Mouse (Mus musculus) ES-Bruce4 (cell line): ENCODE results near the gene Irs2. TPM values are rescaled to one million over a fixed set of nuclear protein-coding genes. Genes with fewer than 3 reads are reported as not detected.

Source experiments
- H3K27ac ChIP-seq: 2 replicates; pipeline ENCODE4 v1.5.1; 2012; ENCODE audit warnings: low read length, inconsistent platforms; ENCODE audit not compliant: insufficient read depth
- H3K27me3 ChIP-seq: 2 replicates; pipeline ENCODE4 v1.6.1; 2012; ENCODE audit warnings: mild to moderate bottlenecking, low read length, inconsistent platforms; ENCODE audit not compliant: control insufficient read depth, poor library complexity, insufficient read depth, severe bottlenecking
- H3K36me3 ChIP-seq: 2 replicates; pipeline ENCODE4 v1.6.1; 2012; ENCODE audit warnings: inconsistent platforms, mild to moderate bottlenecking, low read length, moderate library complexity; ENCODE audit not compliant: control insufficient read depth, poor library complexity, insufficient read depth, severe bottlenecking
- H3K4me1 ChIP-seq: one replicate; pipeline ENCODE4 v1.8.1; 2011; ENCODE audit warnings: low read length; ENCODE audit not compliant: control insufficient read depth, insufficient read depth
- H3K4me3 ChIP-seq: 2 replicates; pipeline ENCODE4 v1.5.1; 2011; ENCODE audit warnings: low read depth, mild to moderate bottlenecking, low read length
- H3K9ac ChIP-seq: 2 replicates; pipeline ENCODE4 v1.6.1; 2012; ENCODE audit warnings: low read depth, mild to moderate bottlenecking, inconsistent platforms; ENCODE audit not compliant: poor library complexity, severe bottlenecking
- H3K9me3 ChIP-seq: replicated peaks from 2 replicates; pipeline ENCODE4 v1.6.1; 2012; ENCODE audit warnings: mild to moderate bottlenecking, low read length, inconsistent platforms; ENCODE audit not compliant: control insufficient read depth, poor library complexity, insufficient read depth, severe bottlenecking
- CTCF ChIP-seq: IDR thresholded peaks from one replicate; pipeline ENCODE4 v1.8.1; 2011; ENCODE audit warnings: low read depth, low read length
- EP300 ChIP-seq: IDR thresholded peaks from 2 replicates; pipeline ENCODE4 v1.6.1; 2011; ENCODE audit warnings: low read depth, low read length; ENCODE audit not compliant: insufficient read depth
- POLR2A ChIP-seq: IDR thresholded peaks from one replicate; pipeline ENCODE4 v1.8.1; 2011; ENCODE audit warnings: low read length; ENCODE audit not compliant: insufficient read depth
- polyA plus RNA-seq: library from polyadenylated mRNA; stranded (reverse); fragments of >200 nt; gene quantifications from 2 replicates; pipeline ENCODE4 v1.2.4, GENCODE M21; 2011; ENCODE audit warnings: low read depth; ENCODE audit not compliant: missing spikeins, insufficient read depth, insufficient read length

Gene Irs2
- polyA plus RNA-seq, 1 experiment, result 72.3 TPM

GRCm38 (mm10) chr8:10971509-10971908 is 36.7 kb downstream of the Irs2 start:
- H3K27ac ChIP-seq, result no peak overlapping the region
- peaks cover 7% of the 10 kb centered on the region for H3K4me1 ChIP-seq
- no peak for TF ChIP-seq CTCF
- no peak for TF ChIP-seq EP300
- TF ChIP-seq POLR2A, result no peak
- H3K9me3 ChIP-seq, result no peaks in the 10 kb centered on the region
- H3K4me3 ChIP-seq, result no peak overlapping the region
- H3K9ac ChIP-seq, result no peak overlapping the region
- H3K36me3 ChIP-seq, result no peaks in the 10 kb centered on the region
- H3K27me3 ChIP-seq, result no peaks in the 10 kb centered on the region

GRCm38 (mm10) chr8:10970496-10971456 is 37.5 kb downstream of the Irs2 start:
- Histone ChIP-seq H3K9ac (no peak overlapping the region), H3K4me1 (peaks cover 7% of the 10 kb centered on the region)
- TF ChIP-seq POLR2A (no peak), CTCF (no peak), EP300 (no peak)

GRCm38 (mm10) chr8:10968687-10969086 is 39.6 kb downstream of the Irs2 start:
- H3K4me3 ChIP-seq, result no peak overlapping the region
- H3K9me3 ChIP-seq, result no peaks in the 10 kb centered on the region
- no peak overlapping the region for H3K27ac ChIP-seq
- H3K36me3 ChIP-seq, result no peaks in the 10 kb centered on the region
- H3K9ac ChIP-seq, result no peak overlapping the region
- no peaks in the 10 kb centered on the region for H3K27me3 ChIP-seq
- no peak for TF ChIP-seq EP300
- no peak for TF ChIP-seq POLR2A
- TF ChIP-seq CTCF, result no peak
- H3K4me1 ChIP-seq, result peaks cover 7% of the 10 kb centered on the region

More at GRCm38 (mm10) chr8:10970496-10971456, 37.5 kb downstream of the Irs2 start:
- Histone ChIP-seq H3K4me3 (no peak overlapping the region), H3K27ac (no peak overlapping the region), H3K27me3 (no peaks in the 10 kb centered on the region), H3K36me3 (no peaks in the 10 kb centered on the region), H3K9me3 (no peaks in the 10 kb centered on the region)

DNA sequence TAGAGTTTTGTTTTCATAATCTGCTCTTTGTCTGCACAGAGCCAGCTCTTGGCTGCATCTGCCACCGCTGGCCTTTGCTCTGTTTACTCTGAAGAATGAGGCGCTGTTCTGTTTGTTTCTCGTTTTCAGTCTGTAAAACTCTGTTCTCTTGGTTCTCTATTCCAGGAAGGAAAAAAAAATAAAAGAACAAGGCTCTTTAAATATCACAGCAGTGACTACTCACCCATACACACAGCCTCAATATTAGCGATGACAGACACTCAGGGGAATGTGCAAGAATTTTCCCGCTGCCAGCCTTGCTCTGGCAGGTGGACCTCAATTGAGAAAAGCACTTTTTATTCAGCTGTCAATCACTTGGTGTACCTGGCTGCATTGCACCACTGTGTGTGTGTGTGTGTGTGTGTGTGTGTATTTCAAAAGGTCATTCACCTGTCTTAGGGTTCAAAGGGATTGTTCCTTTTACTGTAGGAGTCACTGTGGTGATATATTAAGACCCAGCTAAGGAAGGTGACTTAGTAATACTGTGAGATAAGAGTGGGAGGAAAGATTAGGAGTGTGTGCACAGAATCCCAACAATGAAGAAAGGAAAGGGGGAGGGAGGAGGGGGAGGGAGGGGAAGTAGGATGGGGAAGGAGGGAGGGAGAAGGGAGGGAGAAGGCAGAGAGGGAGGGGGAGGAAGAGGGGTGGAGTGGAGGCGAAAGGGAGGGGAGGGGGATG is 42.7 kb downstream of the Irs2 start:
- H3K4me1 ChIP-seq, result no peaks in the 10 kb centered on the region
- TF ChIP-seq EP300, result no peak
- no peak for TF ChIP-seq CTCF
- no peak for TF ChIP-seq POLR2A
- H3K36me3 ChIP-seq, result no peaks in the 10 kb centered on the region
- H3K4me3 ChIP-seq, result no peak overlapping the region
- H3K27ac ChIP-seq, result no peak overlapping the region
- no peak overlapping the region for H3K9ac ChIP-seq
- no peaks in the 10 kb centered on the region for H3K9me3 ChIP-seq
- H3K27me3 ChIP-seq, result no peaks in the 10 kb centered on the region

- Histone ChIP-seq H3K27ac (no peak overlapping the region), H3K36me3 (no peaks in the 10 kb centered on the region), H3K9ac (no peak overlapping the region), H3K4me1 (no peaks in the 10 kb centered on the region), H3K9me3 (no peaks in the 10 kb centered on the region), H3K4me3 (no peak overlapping the region), H3K27me3 (no peaks in the 10 kb centered on the region)
- TF ChIP-seq EP300 (no peak), CTCF (no peak)
Observed at GRCm38 (mm10) chr8:10964511-10965099, 43.7 kb downstream of the Irs2 start.

GRCm38 (mm10) chr8:10961989-10962388 is 46.3 kb downstream of the Irs2 start:
- H3K9ac ChIP-seq, result no peak overlapping the region
- H3K27ac ChIP-seq, result no peak overlapping the region
- H3K36me3 ChIP-seq, result no peaks in the 10 kb centered on the region
- TF ChIP-seq EP300, result no peak
- no peak for TF ChIP-seq POLR2A
- TF ChIP-seq CTCF, result no peak
- H3K4me1 ChIP-seq, result no peaks in the 10 kb centered on the region
- H3K4me3 ChIP-seq, result no peak overlapping the region
- H3K27me3 ChIP-seq, result no peaks in the 10 kb centered on the region
- H3K9me3 ChIP-seq, result no peaks in the 10 kb centered on the region
